Mouse (Mus musculus): ENCODE results near the gene Mmp9.

Gene Mmp9

GRCm38 (mm10) chr2:164940140-164940830, at the start of gene Mmp9:
Gene Mmp9, plus strand, starts transcription at chr2:164940780.
- DNase-seq (ENCODE audit: low read depth, low spot score), result no peak

- peak; percentile 32 for DNase-seq (ENCODE audit: low read depth, low spot score)
Observed at GRCm38 (mm10) chr2:164891056-164891834, 49.3 kb upstream of the Mmp9 start.

- peak; percentile 65 for DNase-seq (ENCODE audit: low read depth, low spot score)
Observed at GRCm38 (mm10) chr2:164891908-164892695, 48.5 kb upstream of the Mmp9 start.

- peak; percentile 60 for DNase-seq (ENCODE audit: low read depth, low spot score)
Observed at GRCm38 (mm10) chr2:164892696-164893216, 47.8 kb upstream of the Mmp9 start.

DNA sequence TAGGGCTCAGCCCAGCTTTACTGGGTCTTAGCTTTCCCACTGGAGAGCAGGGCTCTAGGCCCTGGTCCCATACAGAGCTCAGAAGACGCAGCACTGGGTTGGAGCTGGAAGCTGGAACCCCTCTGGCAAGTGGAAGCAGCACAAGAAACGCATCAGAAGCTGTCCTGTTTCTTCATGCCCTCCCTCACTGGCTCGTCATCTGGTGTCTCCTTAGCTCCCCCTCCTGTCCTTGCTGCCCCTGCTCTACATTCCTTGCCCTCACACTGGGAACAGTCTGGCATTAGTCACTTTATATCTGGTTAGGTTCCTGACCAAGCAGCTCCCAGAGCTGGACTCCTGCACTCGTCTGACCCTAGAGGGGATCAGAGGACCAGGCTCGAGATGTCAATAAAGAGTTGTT, 46.5 kb upstream of the Mmp9 start:
- peak; percentile 52 for DNase-seq (ENCODE audit: low read depth, low spot score)

DNA sequence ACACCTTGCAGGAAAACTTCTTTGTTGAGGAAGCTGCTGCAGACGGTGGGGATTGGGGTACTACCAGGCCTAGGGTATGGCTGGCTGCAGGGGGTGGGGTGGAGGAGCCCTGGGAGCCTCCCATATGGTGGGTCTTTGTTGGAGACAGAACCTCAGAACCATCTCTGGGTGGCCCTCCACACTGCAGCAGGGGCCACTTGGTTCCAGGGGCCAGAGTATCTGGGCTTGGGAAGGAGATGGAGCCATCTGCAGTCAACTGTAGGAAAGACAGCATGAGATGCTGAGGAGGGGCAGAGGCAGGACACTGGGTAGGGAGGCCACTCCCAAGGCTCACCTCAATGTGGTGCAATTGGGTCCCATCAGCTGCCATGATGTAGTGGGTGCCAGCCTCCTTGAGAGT, 45.9 kb upstream of the Mmp9 start:
- DNase-seq (ENCODE audit: low read depth, low spot score), result no peak

GRCm38 (mm10) chr2:164895885-164896284, 44.7 kb upstream of the Mmp9 start:
- DNase-seq (ENCODE audit: low read depth, low spot score), result peak; percentile 37

DNA sequence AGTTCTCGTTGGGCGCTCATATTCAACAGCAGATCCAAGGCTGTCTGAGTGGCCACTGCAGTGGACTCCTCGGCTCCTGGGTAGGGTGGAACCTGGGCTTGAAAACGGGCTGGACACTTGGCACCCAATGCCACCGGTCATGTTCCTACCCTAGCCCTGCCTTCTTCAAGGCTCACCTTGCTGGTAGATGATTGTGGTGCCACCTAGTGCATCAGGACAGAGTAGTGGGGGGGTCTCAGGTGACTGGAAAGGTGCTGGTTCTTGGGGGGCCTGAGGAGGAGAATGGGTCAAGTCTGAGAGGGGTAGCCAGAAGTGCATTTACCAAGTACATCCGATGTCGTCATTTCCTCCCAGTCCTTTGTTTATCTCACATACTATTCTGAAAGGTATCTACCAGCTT, 42.6 kb upstream of the Mmp9 start:
- no peak for DNase-seq (ENCODE audit: low read depth, low spot score)

GRCm38 (mm10) chr2:164899034-164899433, 41.5 kb upstream of the Mmp9 start:
- no peak for DNase-seq (ENCODE audit: low read depth, low spot score)

GRCm38 (mm10) chr2:164899723-164900459, 40.7 kb upstream of the Mmp9 start:
- no peak for DNase-seq (ENCODE audit: low read depth, low spot score)

- DNase-seq (ENCODE audit: low read depth, low spot score), result peak; percentile 48
Observed at GRCm38 (mm10) chr2:164901380-164901779, 39.2 kb upstream of the Mmp9 start.

- DNase-seq (ENCODE audit: low read depth, low spot score), result no peak
Observed at GRCm38 (mm10) chr2:164903496-164903895, 37.1 kb upstream of the Mmp9 start.

DNA sequence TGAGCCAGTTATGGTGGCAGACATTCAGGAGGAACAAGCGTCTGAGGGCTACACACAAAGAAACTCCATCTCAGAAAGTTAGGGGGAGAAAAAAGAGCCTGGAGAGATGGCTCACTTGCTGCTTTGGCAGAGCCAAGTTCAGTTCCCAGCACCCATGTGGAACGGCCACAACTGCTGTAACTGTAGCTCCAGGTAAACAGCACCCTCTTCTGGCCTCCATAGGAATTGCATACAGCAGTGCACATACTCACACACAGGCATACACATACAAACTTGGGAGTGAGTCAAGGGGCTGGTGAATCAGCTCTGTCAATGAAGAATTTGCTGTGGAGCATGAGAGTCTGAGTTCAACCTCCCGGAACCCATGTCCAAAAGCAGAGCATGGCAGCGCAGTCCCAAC, 34.5 kb upstream of the Mmp9 start:
- no peak for DNase-seq (ENCODE audit: low read depth, low spot score)

- DNase-seq (ENCODE audit: low read depth, low spot score), result no peak
Observed at GRCm38 (mm10) chr2:164907511-164907910, 33.1 kb upstream of the Mmp9 start.

DNA sequence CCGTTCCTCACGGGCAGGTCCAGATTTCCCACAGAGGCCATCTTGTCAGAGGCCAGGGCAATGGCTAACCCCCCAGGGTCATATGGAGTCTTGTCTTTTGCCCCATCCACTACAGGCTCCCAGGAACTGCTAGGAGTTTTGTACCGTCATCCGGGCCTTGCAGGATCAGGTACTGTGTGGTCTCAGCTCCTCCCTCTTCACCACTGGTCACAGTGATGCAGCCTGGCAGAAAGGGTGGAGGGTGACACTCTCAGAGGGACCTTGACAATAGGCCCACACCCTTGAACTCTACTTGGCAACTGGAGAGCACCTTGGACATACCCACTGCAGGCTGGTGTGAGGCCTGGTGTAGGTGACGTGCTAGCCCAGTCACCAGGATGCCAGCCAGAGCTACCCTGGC, 32.6 kb upstream of the Mmp9 start:
- no peak for DNase-seq (ENCODE audit: low read depth, low spot score)

DNA sequence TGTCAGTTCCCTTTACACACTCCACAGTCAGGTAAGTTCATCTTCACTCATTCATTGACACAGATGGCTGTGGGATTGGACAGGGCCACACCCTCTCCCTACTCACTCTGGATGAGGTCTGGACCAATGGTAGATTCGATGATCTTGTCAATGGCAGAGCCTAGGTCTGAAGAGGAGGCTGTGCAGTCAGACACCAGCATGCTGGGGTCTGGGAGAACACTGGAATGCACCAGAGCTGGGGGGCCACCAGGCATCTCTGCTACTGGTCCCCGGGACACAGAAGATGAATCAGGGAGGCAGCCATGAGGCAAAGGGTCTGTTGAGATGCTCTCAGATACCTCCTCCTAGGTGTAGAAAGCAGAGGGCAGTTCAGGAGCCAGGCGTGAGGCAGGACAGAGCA, 31.5 kb upstream of the Mmp9 start:
- DNase-seq (ENCODE audit: low read depth, low spot score), result no peak

DNA sequence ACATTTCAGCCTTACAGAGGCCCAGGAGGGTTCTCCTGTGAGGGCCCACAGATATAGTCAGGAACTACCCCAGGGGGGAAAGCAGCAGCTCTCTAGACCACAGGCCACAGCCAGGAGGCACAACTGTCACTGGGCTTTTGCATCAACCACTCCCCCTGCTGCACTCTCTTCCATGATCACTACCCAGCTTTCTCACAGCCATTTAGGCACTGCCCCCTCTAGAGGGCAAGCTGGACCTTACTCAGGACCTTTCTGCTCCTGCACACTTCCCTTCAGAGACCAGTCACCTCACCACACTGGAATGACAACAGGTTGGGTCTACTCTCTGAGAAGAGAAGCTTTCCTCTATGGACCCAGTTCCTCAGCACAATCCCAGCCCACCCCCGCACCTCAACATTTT, 31.0 kb upstream of the Mmp9 start:
- peak; percentile 39 for DNase-seq (ENCODE audit: low read depth, low spot score)

- DNase-seq (ENCODE audit: low read depth, low spot score), result no peak
Observed at GRCm38 (mm10) chr2:164910360-164911061, 30.1 kb upstream of the Mmp9 start.

- peak; percentile 97 for DNase-seq (ENCODE audit: low read depth, low spot score)
Observed at GRCm38 (mm10) chr2:164911086-164912048, 29.2 kb upstream of the Mmp9 start, which contains the start of gene Zfp335. Gene Zfp335, minus strand, starts transcription at chr2:164911757.

Data from brain, adult 2 months (tissue).